16 mouse cellular contexts compared by ENCODE assay signal in the genomic region with DNA sequence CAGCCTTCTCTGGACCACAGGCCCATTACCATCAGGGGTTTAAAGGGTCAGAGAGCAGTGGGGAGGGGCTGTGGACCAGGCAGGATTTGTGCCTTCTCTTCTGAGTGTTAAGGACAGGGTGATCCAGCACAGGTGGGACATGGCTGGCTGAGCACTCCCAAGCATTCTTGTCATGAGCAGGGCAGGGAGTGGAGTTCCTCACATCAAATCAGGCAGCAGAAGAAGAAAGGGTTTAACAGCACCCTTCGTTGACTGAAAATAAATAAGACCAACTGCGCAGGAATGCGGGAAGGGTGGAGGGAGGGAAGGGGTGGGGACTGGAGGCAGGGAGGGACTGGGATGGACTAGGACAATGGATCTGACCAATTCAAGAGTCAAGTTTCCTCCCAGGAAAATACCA. TPM values are rescaled to one million over a fixed set of nuclear protein-coding genes. Genes with fewer than 3 reads are reported as not detected.
A peak's percentile ranks its signal among the peaks of the same experiment; 100 is the strongest.
DNase-seq lines count a peak whose midpoint lies in the region; ATAC-seq lines count a peak whose summit lies in the region.
"Had no signal": no experiment of that assay in that cellular context is flagged by ENCODE, and none has a peak within 500 bp of the region (broad histone marks: within the 10 kb centered on the region; RNA-seq: fewer than 3 reads in every experiment).

No protein-coding gene starts in this region.

- DNase-seq in lung, adult 18-20 months, result no peak
- peak; percentile 12 for DNase-seq in embryonic facial prominence, embryonic 10.5 days (ENCODE audit: low spot score)
- no peak for DNase-seq in layer of hippocampus, adult 9-10 months (ENCODE audit: low spot score)
- no peak for DNase-seq in T-cell, adult 2 months (ENCODE audit: low spot score)
- DNase-seq: adrenal gland, adult 2 months; cerebellum, adult 2 months; gastrocnemius, postnatal 36 days; midbrain, embryonic 14.5 days; thymus, adult 2 months had no signal

- no peaks in the 10 kb centered on the region for H3K27me3 ChIP-seq in lung, embryonic 15.5 days
- H3K27me3 ChIP-seq in embryonic facial prominence, embryonic 10.5 days (replicated peaks; ENCODE audit: low read depth, poor library complexity, severe bottlenecking), result no peaks in the 10 kb centered on the region
- no peaks in the 10 kb centered on the region for H3K27me3 ChIP-seq in kidney, embryonic 15.5 days
- H3K27me3 ChIP-seq in stomach, embryonic 16.5 days (ENCODE audit: control insufficient read depth, insufficient read depth, low read length), result no peaks in the 10 kb centered on the region
- H3K27me3 ChIP-seq: neural tube, embryonic 12.5 days; Patski had no signal

- no peaks in the 10 kb centered on the region for H3K9me3 ChIP-seq in lung, embryonic 15.5 days
- H3K9me3 ChIP-seq in embryonic facial prominence, embryonic 10.5 days, result no peaks in the 10 kb centered on the region
- no peaks in the 10 kb centered on the region for H3K9me3 ChIP-seq in kidney, embryonic 15.5 days (replicated peaks)
- H3K9me3 ChIP-seq in stomach, embryonic 16.5 days (replicated peaks; ENCODE audit: control insufficient read depth, low read length), result no peaks in the 10 kb centered on the region
- H3K9me3 ChIP-seq: heart, embryonic 13.5 days; neural tube, embryonic 12.5 days had no signal

- no peaks in the 10 kb centered on the region for H3K36me3 ChIP-seq in lung, embryonic 15.5 days
- no peaks in the 10 kb centered on the region for H3K36me3 ChIP-seq in embryonic facial prominence, embryonic 10.5 days (replicated peaks)
- H3K36me3 ChIP-seq in kidney, embryonic 15.5 days, result no peaks in the 10 kb centered on the region
- H3K36me3 ChIP-seq in stomach, embryonic 16.5 days (ENCODE audit: control insufficient read depth, insufficient read depth, low read length), result no peaks in the 10 kb centered on the region
- H3K36me3 ChIP-seq: heart, embryonic 13.5 days; neural tube, embryonic 12.5 days had no signal

- H3K9ac ChIP-seq in lung, embryonic 15.5 days, result no peak overlapping the region
- no peak overlapping the region for H3K9ac ChIP-seq in kidney, embryonic 15.5 days
- H3K9ac ChIP-seq in stomach, embryonic 16.5 days (ENCODE audit: low read length), result no peak overlapping the region
- H3K9ac ChIP-seq: heart, embryonic 13.5 days; neural tube, embryonic 12.5 days had no signal

- H3K4me3 ChIP-seq in lung, embryonic 15.5 days, result no peak overlapping the region
- no peak overlapping the region for H3K4me3 ChIP-seq in embryonic facial prominence, embryonic 10.5 days
- no peak overlapping the region for H3K4me3 ChIP-seq in kidney, embryonic 15.5 days (replicated peaks)
- H3K4me3 ChIP-seq in stomach, embryonic 16.5 days (replicated peaks; ENCODE audit: low read length), result no peak overlapping the region
- H3K4me3 ChIP-seq: heart, embryonic 13.5 days; neural tube, embryonic 12.5 days had no signal

- peaks cover 17% of the 10 kb centered on the region for H3K4me1 ChIP-seq in lung, embryonic 15.5 days
- H3K4me1 ChIP-seq in embryonic facial prominence, embryonic 10.5 days, result peaks cover 6% of the 10 kb centered on the region
- H3K4me1 ChIP-seq in kidney, embryonic 15.5 days, result peaks cover 19% of the 10 kb centered on the region
- peaks cover 25% of the 10 kb centered on the region for H3K4me1 ChIP-seq in stomach, embryonic 16.5 days (ENCODE audit: control insufficient read depth, insufficient read depth, low read length)
- H3K4me1 ChIP-seq: neural tube, embryonic 12.5 days had no signal

- 6% methylated on average over 3 of the region's 3 CpGs for WGBS in lung, embryonic 15.5 days
- 18% methylated on average over 3 of the region's 3 CpGs for WGBS in embryonic facial prominence, embryonic 10.5 days
- 3% methylated on average over 3 of the region's 3 CpGs for WGBS in kidney, embryonic 15.5 days
- WGBS in stomach, embryonic 16.5 days, result 10% methylated on average over 3 of the region's 3 CpGs

- peak; percentile 78 for ATAC-seq in lung, embryonic 15.5 days (ENCODE audit: borderline replicate concordance, extremely low read depth, low FRiP score, low TSS enrichment)
- ATAC-seq in kidney, embryonic 15.5 days (replicated peaks; ENCODE audit: low FRiP score), result peak; percentile 89
- ATAC-seq in stomach, embryonic 16.5 days (ENCODE audit: insufficient read depth, low FRiP score), result peak; percentile 76; the same call in 1 of the 2 replicates
- ATAC-seq: Patski had no signal

- H3K27ac ChIP-seq in lung, embryonic 15.5 days, result peak overlapping the region; percentile 65
- H3K27ac ChIP-seq in embryonic facial prominence, embryonic 10.5 days (replicated peaks), result no peak overlapping the region
- H3K27ac ChIP-seq in kidney, embryonic 15.5 days, result peak overlapping the region; percentile 79
- H3K27ac ChIP-seq in stomach, embryonic 16.5 days (ENCODE audit: low read length), result peak overlapping the region; percentile 75
- H3K27ac ChIP-seq: heart, embryonic 13.5 days; neural tube, embryonic 12.5 days had no signal

- no peak overlapping the region for H3K4me2 ChIP-seq in lung, embryonic 15.5 days
- H3K4me2 ChIP-seq in kidney, embryonic 15.5 days, result no peak overlapping the region
- peak overlapping the region; percentile 11; the same call in 1 of the 2 replicates for H3K4me2 ChIP-seq in stomach, embryonic 16.5 days (ENCODE audit: low read depth, low read length)
- H3K4me2 ChIP-seq: heart, embryonic 13.5 days; neural tube, embryonic 12.5 days had no signal

RNA-seq across cellular contexts. Expression of a gene that starts 8.6 kb away (rescaled TPM):
- 4.5 and 5.0 TPM in 2 replicates for polyA plus RNA-seq in lung, embryonic 15.5 days (2015; fragmentation: Nextera tagmentation; extraction: Ambion mirVana)
- polyA plus RNA-seq in embryonic facial prominence, embryonic 10.5 days (2016; fragmentation: Nextera tagmentation; extraction: Ambion mirVana), result not detected in 2 replicates
- 22.2 and 27.5 TPM in 2 replicates for polyA plus RNA-seq in kidney, embryonic 15.5 days (2015; fragmentation: Nextera tagmentation; extraction: Ambion mirVana)
- 39.1 and 52.8 TPM in 2 replicates for polyA plus RNA-seq in stomach, embryonic 16.5 days (2015; fragmentation: Nextera tagmentation; extraction: Ambion mirVana)
- polyA plus RNA-seq: hindbrain, embryonic 11.5 days; midbrain, embryonic 14.5 days; neural tube, embryonic 12.5 days had no signal
